Mouse (Mus musculus) R1 (cell line): ENCODE measurements at regions not wholly inside any gene's neighbourhood (a gene's known extent, or its start where the extent isn't known, plus 50 kb on each side); places are given as distances from the start of the nearest gene placed in this dataset.

Experiments used
- DNase-seq: peaks from one replicate; pipeline ENCODE4 v3.0.0-alpha.2; 2018; ENCODE audit warnings: low read depth, low spot score

DNA sequence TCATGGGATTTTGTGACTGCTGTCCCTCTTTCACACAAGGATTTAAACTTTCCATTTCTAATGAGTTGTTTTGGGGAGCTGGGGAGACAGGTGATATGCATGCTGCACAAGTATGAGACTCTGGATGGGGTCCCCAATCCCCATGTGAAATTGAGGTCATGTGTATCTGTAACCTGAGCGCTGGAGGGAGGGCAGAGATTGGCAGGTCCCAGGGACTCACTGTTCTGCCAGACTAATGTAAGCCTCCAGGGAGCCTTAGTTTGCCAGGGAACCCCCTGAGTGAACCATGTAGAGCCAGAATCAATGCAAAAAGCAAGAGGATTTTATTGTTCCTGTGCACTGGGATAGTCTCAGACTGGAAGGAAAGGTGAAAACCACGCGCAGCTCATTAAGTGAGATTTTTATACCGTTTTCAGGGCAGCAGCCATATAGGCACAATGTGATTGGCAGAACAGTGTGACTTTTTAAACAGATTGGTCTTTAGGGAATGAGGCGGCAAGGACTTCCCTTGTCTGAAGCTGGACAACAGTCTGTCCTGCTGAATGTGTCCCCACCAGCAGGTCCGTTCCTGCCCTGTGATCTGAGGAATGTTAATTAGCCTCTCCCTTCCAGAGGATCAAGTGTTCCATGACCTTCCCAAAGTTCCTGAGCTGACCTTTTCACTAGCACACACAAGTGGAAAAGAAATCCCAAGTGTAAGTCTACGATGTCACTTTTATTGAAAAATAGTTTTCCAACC, 59.9 kb upstream of the Oxgr1 start:
- DNase-seq, result peak; percentile 24

DNA sequence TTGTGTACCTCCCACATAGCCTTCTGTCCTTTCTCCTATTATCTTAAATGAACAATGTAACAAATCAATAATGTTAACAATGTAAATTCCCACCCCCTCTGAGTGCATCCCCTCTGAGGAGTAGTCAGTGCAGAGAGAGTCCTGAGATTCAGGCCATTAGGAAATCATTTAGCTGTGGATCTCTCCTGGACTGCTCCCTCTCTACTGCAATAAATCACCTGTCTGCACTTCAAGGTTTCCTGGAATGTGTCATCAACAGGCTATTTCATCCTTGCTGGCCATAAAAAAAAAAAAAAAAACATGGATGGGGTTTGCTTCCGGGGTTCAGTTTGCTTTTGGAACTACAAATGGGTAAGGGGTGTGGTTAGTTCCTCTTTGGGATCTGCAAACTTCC, 60.5 kb upstream of the Oxgr1 start:
- no peak for DNase-seq

DNA sequence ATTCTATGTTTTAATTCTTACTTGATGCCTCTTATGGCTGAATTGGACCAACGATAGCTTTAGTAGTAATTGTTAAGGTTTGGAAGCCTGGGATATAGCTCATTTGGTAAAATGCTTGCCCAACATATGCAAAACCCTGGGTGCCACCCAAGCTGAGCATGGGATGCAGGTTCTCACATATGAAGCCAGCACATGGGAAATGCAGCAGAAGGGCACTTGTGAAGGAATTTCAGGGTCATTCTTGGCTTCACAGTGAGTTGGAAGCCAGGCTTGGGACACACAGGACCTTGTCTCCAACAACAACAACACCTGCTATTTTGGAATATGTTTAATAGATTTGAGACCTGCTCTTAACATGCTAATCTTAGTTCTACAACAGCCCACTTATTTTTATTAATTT, 67.6 kb upstream of the Oxgr1 start:
- DNase-seq, result no peak

DNA sequence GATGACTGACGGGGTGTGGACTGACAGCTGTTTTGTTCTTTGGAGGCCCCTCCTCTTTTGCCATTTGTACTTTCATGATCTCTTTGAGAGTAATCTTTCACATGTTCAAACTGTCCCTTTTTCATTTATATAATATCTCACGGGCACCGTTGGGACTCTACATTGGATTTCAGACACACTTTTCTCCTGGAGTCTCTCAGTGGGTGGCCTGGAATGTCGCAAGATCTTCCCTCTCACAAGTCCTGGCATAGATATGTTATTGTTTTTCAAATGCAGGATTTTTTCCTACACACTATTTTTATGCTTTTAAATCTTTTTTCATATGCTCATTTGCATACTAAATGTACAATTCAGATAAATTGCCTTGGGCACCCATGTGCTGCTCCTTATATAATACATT, 71.1 kb upstream of the Oxgr1 start:
- no peak for DNase-seq

DNA sequence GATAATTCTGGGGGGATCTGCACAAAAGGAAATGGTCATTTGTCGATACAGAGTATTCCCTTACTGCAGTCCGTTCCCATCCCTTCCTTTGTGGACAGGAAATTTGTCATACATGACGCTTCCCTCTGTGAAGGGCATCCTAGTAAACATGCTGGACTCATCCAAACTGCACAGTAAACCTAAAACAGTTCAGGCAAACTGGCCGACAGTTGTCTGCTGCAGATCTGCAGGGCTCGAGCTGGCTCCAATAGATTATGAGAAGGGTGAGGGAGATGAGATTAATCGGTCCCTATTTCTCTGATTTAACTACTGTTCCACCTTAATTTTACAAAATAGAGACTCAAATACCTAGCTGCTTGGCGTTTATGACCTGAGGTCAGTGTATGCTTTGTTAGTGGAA, 76.3 kb upstream of the Oxgr1 start:
- DNase-seq, result no peak

DNA sequence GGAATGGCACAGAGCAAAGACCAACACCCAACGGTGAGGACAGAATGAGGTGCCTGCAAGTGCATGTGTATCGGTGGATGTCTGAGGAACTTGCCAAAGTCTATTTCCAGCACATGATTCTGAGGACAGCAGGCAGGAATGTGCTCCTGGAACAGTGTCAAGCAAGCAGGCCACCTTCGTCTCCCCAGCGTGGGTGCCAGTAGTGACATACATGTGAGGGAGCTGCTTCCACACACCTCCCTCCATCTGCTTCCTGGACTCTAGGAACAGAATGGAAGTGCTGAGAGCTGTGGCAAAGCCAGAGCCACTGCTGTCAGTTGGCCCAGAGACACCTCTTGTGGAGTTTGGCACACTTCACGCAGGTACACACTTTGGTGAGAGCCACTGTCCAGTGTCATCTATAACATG, 76.9 kb upstream of the Oxgr1 start:
- DNase-seq, result no peak

DNA sequence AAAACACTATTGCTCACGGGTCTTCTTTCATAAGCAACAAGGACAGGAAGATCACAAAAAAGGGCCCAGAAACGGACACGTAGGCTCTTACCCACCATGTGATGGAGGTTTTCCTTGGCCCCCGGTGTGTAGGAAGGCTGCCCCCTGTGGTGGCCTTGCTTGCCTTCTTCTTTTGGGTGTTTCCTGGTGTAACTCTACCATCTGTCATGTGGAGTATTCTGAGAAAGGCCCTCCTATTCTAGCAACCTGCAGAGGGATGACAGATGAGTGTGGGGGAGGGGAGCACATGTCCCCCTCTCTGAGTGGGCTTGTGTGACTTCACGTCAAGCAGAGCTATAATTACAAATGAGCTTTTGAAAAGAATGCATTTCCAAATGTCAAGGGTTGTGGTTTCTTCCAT, 77.3 kb upstream of the Oxgr1 start:
- no peak for DNase-seq

DNA sequence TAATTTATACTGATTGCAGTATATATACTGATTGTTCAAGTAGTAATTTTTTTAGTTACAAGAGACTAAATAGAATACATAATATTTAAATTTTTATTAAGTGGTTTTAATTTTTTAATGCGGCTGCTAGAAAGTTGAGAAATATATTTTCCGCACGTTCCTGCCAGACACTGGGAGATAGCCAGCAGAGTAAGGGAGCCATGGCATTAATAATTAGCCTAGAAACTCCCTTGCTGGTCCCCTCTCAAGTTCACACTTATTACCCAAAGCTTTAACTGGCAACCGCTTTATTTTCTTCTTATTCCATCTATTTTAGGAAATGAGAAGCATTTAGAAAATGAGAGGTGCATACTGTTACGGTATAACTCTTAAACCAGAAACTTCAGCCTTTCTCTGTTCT, 78.0 kb upstream of the Oxgr1 start:
- no peak for DNase-seq

DNA sequence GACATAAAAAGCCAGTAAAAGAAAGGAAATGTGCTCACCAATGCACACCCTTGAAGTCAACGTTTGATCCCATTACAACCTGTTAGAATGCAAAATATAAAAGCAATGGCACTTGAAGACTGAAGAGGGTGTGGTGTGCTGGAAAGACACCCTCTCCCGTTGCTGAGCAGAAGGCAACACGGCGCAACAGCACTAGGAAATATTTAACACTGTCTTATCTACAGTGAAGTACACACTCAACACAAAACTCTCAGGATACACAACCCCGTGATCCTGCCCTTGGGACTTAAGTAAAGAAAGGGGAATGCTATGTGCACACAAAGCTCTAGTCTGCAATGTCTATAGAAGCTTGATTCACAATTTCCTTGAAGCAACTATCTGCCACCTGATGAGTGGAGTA, 83.1 kb upstream of the Oxgr1 start:
- no peak for DNase-seq

DNA sequence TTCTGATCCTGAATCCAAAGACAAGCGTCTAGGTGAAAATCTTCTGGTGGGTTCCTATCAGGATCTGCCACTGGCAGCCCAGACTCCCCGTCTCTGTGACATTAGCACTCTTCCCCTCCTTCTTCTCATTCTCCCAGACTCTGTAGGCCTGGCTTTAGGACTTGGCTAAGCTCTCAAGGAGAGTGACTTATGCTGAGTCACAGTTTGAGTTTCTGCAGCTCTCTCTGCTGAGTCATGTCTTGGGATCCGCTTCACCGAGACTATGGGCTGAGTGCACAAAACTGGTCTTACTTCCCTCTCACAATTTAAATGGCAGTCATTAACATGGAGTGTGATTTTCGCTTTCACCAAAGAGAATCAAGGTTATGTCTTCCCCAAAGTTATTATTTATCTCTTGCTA, 85.2 kb upstream of the Oxgr1 start:
- DNase-seq, result no peak

DNA sequence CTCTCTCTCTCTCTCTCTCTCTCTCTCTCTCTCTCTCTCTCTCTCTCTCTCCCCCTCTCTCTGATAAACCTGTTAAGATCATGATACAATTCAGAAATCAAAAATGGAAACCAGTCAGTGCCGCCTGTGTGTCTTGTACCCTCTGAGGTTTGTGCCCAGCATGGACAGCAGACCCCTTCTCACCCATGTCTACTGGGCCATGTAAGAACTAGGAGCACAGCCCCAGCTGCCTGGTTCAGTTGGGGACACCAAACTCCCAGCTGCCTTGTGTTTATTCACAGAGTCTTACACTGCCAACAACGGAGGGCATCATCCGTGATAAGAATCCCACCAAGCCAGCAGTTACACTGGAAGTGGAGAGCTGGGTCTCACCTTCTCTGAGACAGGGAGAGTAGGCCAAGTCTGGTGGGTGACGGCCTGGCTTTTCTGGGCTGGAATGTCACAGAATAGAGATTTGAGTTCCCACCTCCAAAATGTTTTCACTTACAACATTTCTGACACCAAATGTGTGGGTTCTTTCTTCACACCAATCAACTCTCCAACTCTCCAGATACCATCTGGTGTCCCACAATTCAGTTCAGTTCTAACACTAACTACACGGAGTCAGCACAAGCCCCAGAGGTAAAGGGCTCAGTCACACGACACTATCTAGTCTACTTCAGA, 92.2 kb upstream of the Oxgr1 start:
- no peak for DNase-seq

DNA sequence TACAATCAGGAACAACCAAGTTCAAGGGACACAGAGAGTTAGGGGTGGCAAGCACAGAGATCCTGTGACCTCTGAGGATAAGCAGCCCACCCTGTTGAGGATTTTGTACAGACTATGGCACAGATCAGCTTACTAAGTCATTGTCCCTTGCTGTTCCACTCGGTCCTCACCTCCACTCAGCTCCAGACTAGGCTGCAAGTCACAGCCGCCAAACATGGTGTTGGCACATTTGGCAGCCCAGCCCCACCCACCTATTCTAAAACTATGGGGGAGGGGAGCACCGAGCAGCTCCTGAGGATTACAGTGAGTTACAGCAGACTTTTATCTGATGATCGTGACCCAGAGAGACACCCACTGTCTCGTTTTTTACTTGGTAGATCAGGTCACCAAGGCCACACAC, 93.0 kb upstream of the Oxgr1 start:
- no peak for DNase-seq

DNA sequence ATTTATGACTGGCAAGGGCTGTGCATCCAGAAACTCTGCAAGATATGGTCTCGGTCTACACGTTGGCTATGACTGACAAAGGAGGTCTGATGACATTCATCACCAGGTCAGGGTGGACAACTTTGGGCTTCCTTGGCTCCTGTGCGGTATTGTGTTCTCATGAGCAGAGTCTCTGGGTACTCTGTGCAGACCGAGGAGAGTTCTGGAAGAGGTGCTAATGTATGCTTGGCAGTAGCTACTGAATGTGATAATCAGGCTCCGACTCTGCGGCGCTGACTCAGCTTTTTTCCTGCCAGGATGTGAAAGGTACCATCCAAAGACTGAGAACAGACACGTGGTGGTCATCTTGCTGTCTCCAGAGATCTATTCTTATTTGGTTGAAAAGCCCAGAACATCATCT, 94.5 kb upstream of the Oxgr1 start:
- no peak for DNase-seq

DNA sequence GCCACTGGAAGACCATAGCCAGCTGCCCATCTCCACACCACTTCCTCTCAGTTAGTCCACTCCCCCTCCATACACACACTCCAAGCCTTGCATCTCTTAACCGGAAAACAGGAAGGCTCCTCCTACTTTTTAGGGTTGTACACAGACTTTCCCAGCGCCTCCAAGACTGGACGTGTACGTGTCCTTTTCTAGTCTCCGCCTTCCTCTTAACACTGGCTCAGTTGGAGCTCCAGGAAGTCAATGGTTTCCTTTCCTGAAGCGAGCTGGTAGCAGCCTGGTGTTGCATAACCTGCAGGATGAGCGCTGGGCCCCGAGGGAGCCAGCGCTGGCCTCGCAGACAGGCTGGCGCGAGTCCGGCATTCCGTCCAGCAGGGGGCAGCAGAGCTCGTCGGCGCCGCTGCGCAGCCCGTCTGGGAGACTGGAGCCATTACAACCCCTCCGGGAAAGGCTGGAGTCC, 95.5 kb upstream of the Oxgr1 start:
- DNase-seq, result peak; percentile 96

DNA sequence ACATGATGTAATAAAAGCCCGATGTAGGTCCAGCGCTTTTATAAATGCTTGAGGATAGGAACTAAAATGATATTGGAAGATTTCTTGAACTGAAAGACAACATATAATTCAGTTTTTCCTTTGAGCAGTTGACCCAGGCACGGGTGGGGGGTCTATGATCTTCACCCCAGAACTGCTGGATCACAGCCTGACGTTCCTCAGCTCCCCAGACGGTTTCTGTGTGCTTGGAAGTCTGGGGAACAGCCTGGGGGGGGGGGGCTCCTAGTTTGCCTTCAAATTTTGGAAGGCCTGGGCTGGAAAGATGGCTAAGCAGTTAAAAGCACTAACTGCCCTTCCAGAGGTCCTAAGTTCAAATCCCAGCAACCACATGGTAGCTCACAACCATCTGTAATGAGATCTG, 96.3 kb upstream of the Oxgr1 start:
- no peak for DNase-seq

DNA sequence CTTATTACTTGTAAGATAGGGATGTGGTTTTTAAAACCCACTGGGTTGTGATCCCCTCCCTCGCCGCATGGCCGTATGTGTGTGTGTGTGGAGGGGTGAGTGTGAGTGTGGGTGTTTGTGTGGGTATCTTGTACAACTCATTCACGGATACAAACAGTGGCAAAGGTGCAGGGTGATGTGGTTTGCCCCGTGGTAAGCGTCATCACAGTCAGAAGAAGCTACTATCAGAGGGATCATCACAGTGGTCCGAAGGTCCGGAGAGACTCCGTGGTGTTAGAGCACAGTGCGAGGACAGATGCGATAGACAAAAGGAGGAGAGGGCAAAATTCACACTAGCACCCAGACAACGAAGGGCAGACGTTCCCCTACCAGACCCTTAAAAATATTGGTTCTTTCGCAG, 97.0 kb upstream of the Oxgr1 start:
- no peak for DNase-seq

DNA sequence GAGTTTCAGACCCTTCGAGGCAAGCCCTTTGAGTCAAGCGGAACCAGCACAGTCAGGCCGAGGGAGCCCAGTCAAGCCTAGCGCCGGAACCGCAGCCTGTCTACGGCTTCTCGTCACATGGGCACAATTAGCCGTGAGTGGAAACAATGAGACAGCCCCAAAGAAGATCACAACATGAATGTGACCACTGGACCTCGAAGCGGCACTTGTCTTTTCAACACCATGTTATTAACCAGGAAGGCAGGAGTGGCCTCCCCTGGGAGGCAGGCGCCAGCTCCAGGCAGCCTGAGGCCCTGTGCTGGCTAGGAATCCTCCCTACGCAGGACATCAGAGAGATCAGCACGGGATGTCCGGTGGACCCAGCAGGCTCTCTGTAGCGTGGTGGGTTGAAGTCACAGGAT, 97.4 kb upstream of the Oxgr1 start:
- DNase-seq, result no peak

DNA sequence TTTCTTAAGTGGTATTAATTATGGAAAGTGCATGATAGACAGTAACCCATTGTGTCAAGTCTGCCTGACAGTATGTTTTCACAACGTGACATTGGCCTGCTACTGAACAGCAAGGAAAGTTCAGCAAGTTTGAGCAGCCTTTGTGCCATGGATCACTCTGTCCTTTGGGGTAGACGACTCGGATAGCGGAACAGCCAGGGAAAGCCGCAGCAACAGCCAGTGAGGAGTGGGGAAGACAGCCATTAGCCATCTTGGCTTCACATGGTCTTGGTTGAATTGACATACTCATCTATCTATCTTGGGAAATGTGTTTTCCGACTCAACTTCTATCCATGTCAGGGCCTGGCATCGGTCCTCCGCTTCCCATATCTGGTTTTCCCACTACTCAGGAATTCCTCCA, 98.0 kb upstream of the Oxgr1 start:
- DNase-seq, result no peak

DNA sequence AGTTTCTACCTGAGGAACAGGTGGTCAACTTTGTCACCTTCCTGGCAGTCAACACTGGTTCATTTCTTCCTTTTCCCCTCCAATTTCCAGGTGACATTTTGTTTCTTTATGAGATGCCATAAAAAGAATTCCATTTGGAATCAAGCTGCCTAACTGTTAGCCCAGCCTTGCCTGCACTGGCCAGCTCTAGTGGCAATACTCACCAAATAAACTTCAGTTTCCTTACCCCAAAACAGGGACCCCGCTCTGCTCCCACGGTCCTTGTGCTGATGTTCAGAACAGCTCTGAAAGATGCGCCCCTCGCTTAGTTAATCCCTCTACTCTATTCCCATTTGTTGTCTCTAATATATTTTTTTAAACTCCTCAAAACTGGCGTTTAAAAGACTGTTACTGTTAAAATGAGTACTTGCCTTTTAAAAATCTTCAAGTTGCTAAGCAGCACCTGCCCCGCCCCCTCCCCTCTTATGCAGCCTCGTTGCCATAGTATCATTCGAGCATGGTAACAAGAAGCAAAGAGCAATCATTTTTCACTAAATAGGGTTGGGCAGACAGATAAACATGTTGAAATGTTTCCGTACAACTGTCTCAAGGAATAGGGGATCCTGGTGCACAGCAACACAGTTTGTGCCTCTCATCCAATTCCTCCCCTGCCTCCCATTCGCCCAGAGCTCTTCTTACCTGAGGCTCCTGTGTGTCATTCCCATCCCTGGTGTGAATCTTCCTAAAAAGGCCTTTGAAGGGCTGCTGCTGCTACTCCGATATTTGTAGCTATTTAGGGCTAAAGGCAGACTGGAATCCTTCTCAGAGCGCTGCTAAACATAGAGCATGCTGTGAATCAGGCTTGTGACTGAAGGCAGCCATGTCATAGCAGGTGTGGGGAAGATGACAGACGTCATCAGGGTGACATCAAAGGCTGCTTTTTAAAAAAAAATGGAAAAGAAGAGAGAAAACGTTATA, 98.8 kb upstream of the Oxgr1 start:
- peak; percentile 27 for DNase-seq

DNA sequence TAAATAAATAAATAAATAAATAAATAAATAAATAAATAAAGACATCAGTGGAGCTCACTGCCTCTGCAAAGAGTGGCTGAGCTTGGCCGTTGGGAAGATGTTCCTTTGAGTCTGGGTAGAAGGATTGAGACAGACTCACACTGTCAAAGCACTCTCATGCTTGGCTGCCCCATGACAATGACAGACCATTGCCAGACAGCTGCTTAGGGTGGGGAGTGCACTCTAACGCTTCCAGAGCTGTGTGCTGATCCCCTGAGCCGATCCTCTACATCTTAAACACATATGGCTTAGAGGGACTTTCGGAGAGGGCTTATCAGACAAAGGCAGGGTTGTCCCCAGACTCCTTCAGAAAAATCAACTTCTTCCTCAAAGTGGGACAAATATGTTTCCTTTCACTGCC, 100.0 kb upstream of the Oxgr1 start:
- DNase-seq, result no peak

DNA sequence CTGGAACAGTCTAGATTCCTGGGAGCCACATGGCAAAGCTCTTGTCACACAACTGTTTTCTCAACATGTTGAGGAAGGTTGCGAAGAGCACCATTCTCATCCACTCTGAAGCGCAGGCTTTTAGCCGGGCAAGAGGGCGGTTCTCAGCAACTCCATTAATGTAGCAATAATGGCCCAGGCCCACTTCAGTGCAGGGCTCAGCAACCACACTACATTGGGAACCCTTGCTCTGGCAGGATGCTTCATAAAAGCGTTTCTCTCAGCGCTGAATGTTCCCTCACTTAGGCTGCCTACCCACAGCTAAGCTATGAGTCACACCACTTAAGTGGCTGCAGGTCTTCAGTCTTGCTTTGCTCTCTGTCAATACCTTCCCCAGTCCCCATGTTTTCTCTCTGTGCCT, 102.2 kb upstream of the Oxgr1 start:
- DNase-seq, result no peak

DNA sequence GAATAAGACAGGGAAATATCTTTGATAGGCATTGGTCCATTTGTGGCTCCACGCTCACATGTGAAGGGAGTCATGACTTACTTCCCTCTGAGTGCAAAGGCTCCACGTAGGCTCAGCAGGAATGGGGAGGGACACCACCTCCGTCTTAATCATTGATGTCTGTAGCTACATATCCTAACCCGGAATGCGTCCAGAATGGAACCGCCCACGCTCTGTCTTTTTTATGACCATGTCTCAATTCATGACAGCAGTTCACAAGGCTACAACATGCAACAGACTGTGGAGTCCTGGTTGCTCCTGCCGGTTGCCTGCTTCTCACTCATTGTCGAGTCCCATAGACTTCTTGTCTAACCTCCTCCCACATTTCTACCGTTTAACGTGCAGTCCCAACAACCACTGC, 104.1 kb upstream of the Oxgr1 start:
- DNase-seq, result no peak
